Mouse (Mus musculus): ENCODE measurements around the gene Ptpre.

GRCm38 (mm10) chr7:135655113-135655512, 117.8 kb downstream of the Ptpre start:
- TF ChIP-seq CTCF (IDR thresholded peaks at IDR 0.05; ENCODE audit: low read depth) (no peak), EP300 (optimal IDR thresholded peaks at IDR 0.05) (no peak)

Data from stomach, postnatal 0 days (tissue).